9 mouse cellular contexts compared by ENCODE assay signal in genomic region chr15:79261095-79261725, GRCm38 (mm10). TPM values are rescaled to one million over a fixed set of nuclear protein-coding genes. Genes with fewer than 3 reads are reported as not detected.
DNase-seq lines count a peak whose midpoint lies in the region; ATAC-seq and TF ChIP-seq lines count a peak whose summit lies in the region.
"Had no signal": no experiment of that assay in that cellular context is flagged by ENCODE, and none has a peak within 500 bp of the region (broad histone marks: within the 10 kb centered on the region; RNA-seq: fewer than 3 reads in every experiment).

No protein-coding gene starts in this region.

- H3K36me3 ChIP-seq in heart, adult 2 months (ENCODE audit: control insufficient read depth, insufficient read depth, low read length) = no peaks in the 10 kb centered on the region
- no peaks in the 10 kb centered on the region for H3K36me3 ChIP-seq in ES-E14 (ENCODE audit: control insufficient read depth, insufficient read depth, low read length, poor library complexity, severe bottlenecking)
- H3K36me3 ChIP-seq in hindbrain, embryonic 16.5 days (ENCODE audit: control insufficient read depth, insufficient read depth, low read length) = no peaks in the 10 kb centered on the region
- no peaks in the 10 kb centered on the region for H3K36me3 ChIP-seq in liver, embryonic 16.5 days (ENCODE audit: control insufficient read depth, insufficient read depth)

- in situ Hi-C loops in ES-E14 (cut with MboI; ENCODE audit: low sequenced_read_pairs in 2 of 2, unreplicated experiment in 2 of 2) = no loop called here

- H3K4me2 ChIP-seq in hindbrain, embryonic 16.5 days (ENCODE audit: low read length) = peak overlapping the region; percentile 99
- H3K4me2 ChIP-seq in liver, embryonic 16.5 days (ENCODE audit: low read depth, low read length) = peak overlapping the region; percentile 68

- H3K27ac ChIP-seq in heart, adult 2 months = peak overlapping the region; percentile 15; the same call in 1 of the 2 replicates
- H3K27ac ChIP-seq in ES-E14 (ENCODE audit: insufficient read depth, low read depth, low read length, poor library complexity, severe bottlenecking) = no peak overlapping the region
- no peak overlapping the region for H3K27ac ChIP-seq in embryonic fibroblast, embryonic 13.5 days (ENCODE audit: insufficient read depth, low read length)
- H3K27ac ChIP-seq in hindbrain, embryonic 16.5 days (ENCODE audit: low read depth, low read length) = peak overlapping the region; percentile 51
- H3K27ac ChIP-seq in liver, embryonic 16.5 days (ENCODE audit: low read length) = no peak overlapping the region

- no peak for TF ChIP-seq POLR2A in heart, adult 2 months (IDR thresholded peaks at IDR 0.05; ENCODE audit: insufficient read depth, low read depth, low read length)
- TF ChIP-seq POLR2A in embryonic fibroblast, embryonic 13.5 days (IDR thresholded peaks at IDR 0.05; ENCODE audit: low read depth, low read length) = peak; percentile 36; the same call in 1 of the 2 replicates

- H3K27me3 ChIP-seq in heart, adult 2 months (ENCODE audit: control insufficient read depth, insufficient read depth, low read length) = peaks cover 5% of the 10 kb centered on the region; the same call in 1 of the 2 replicates
- peaks cover 26% of the 10 kb centered on the region for H3K27me3 ChIP-seq in hindbrain, embryonic 16.5 days (replicated peaks; ENCODE audit: control insufficient read depth, insufficient read depth, low read length)
- peaks cover 52% of the 10 kb centered on the region for H3K27me3 ChIP-seq in liver, embryonic 16.5 days (ENCODE audit: control insufficient read depth, insufficient read depth, low read depth, low read length)

- intact Hi-C loops in heart, adult 2 months (cut with DNase I) = no loop called here

- no peak for TF ChIP-seq EP300 in heart, adult 2 months (IDR thresholded peaks at IDR 0.05; ENCODE audit: insufficient read depth, low read depth, low read length)

- no peak for TF ChIP-seq CTCF in heart, adult 2 months (IDR thresholded peaks at IDR 0.05)
- TF ChIP-seq CTCF in embryonic fibroblast, embryonic 13.5 days (IDR thresholded peaks at IDR 0.05; ENCODE audit: borderline replicate concordance, insufficient read depth, low read length) = no peak

- peak; percentile 68 for ATAC-seq in hindbrain, embryonic 16.5 days
- ATAC-seq in liver, embryonic 16.5 days (ENCODE audit: low read depth) = peak; percentile 39; the same call in 1 of the 2 replicates

- H3K4me1 ChIP-seq in heart, adult 2 months (ENCODE audit: control insufficient read depth, insufficient read depth, low read length) = no peaks in the 10 kb centered on the region
- H3K4me1 ChIP-seq in ES-E14 (ENCODE audit: control insufficient read depth in 2 of 2, insufficient read depth in 2 of 2, low read length in 2 of 2, poor library complexity in 1 of 2) = peaks cover 2% of the 10 kb centered on the region in 2 experiments; a peak in 2 of 4 replicates
- H3K4me1 ChIP-seq in embryonic fibroblast, embryonic 13.5 days (ENCODE audit: control insufficient read depth, insufficient read depth, low read length) = no peaks in the 10 kb centered on the region
- peaks cover 10% of the 10 kb centered on the region for H3K4me1 ChIP-seq in hindbrain, embryonic 16.5 days (ENCODE audit: control insufficient read depth, insufficient read depth, low read depth, low read length)
- H3K4me1 ChIP-seq in liver, embryonic 16.5 days (ENCODE audit: control insufficient read depth, low read depth, low read length) = no peaks in the 10 kb centered on the region; the same call in 1 of the 2 replicates

- peak overlapping the region; percentile 50 for H3K9ac ChIP-seq in heart, adult 2 months (ENCODE audit: low read depth, low read length)
- peak overlapping the region; percentile 40 for H3K9ac ChIP-seq in ES-E14 (ENCODE audit: insufficient read depth, low read depth, low read length, poor library complexity, severe bottlenecking)
- H3K9ac ChIP-seq in hindbrain, embryonic 16.5 days (ENCODE audit: low read depth, low read length) = peak overlapping the region; percentile 81
- H3K9ac ChIP-seq in liver, embryonic 16.5 days (ENCODE audit: low read depth, low read length) = no peak overlapping the region; the same call in 1 of the 2 replicates

- no peaks in the 10 kb centered on the region for H3K79me2 ChIP-seq in heart, adult 2 months (replicated peaks; ENCODE audit: control insufficient read depth, insufficient read depth, low read length)

- H3K4me3 ChIP-seq in heart, adult 2 months = peak overlapping the region; percentile 55
- H3K4me3 ChIP-seq in ES-E14 (ENCODE audit: insufficient read depth in 1 of 2, low read depth in 1 of 2, low read length in 2 of 2, poor library complexity in 1 of 2, severe bottlenecking in 1 of 2) = peak overlapping the region; percentile 80 to 82
- H3K4me3 ChIP-seq in embryonic fibroblast, embryonic 13.5 days (ENCODE audit: insufficient read depth, low read length) = peak overlapping the region; percentile 51
- peak overlapping the region; percentile 71 for H3K4me3 ChIP-seq in hindbrain, embryonic 16.5 days (ENCODE audit: low read length)
- peak overlapping the region; percentile 52 for H3K4me3 ChIP-seq in liver, embryonic 16.5 days (ENCODE audit: low read depth, low read length)

- DNase-seq in heart, adult 2 months = peak; percentile 33 to 58
- DNase-seq in heart, adult 8-10 months (ENCODE audit: low spot score) = no peak
- no peak for DNase-seq in ES-E14 (ENCODE audit: low read depth, low spot score)
- DNase-seq in retina, postnatal 1 day = peak; percentile 76
- DNase-seq in natural killer cell, adult 2 months (ENCODE audit: low spot score in 2 of 2) = no peak

- WGBS in heart, adult 2 months = 1% methylated on average over 60 of the region's 62 CpGs
- 1% methylated on average over 45 of the region's 62 CpGs for WGBS in hindbrain, embryonic 16.5 days
- 3% methylated on average over 47 of the region's 62 CpGs for WGBS in liver, embryonic 16.5 days (ENCODE audit: insufficient replicate concordance)

- no peaks in the 10 kb centered on the region for H3K9me3 ChIP-seq in ES-E14 (ENCODE audit: control insufficient read depth, insufficient read depth, low read depth, low read length)
- no peaks in the 10 kb centered on the region for H3K9me3 ChIP-seq in hindbrain, embryonic 16.5 days (ENCODE audit: control insufficient read depth, low read length)
- no peaks in the 10 kb centered on the region for H3K9me3 ChIP-seq in liver, embryonic 16.5 days (replicated peaks; ENCODE audit: control insufficient read depth, low read length)

TF ChIP-seq in ES-E14, 5 proteins besides CTCF, POLR2A, EP300 and RAD21:
- TF ChIP-seq CHD2 (IDR thresholded peaks at IDR 0.05; ENCODE audit: low read depth, low read length) = no peak
- no peak for TF ChIP-seq MAFK (IDR thresholded peaks at IDR 0.05; ENCODE audit: insufficient read depth, low read depth, low read length)
- TF ChIP-seq HCFC1 (IDR thresholded peaks at IDR 0.05; ENCODE audit: borderline replicate concordance, insufficient read depth, low read length) = no peak
- no peak for TF ChIP-seq ZNF384 (IDR thresholded peaks at IDR 0.05; ENCODE audit: low read depth, low read length)
- TF ChIP-seq ZC3H11A (IDR thresholded peaks at IDR 0.05; ENCODE audit: borderline replicate concordance, low read depth, low read length) = no peak

RNA-seq across cellular contexts. Expression of gene Slc16a8, which starts 6.6 kb away (rescaled TPM):
- total RNA-seq in heart, adult 2 months (2021) = under 1 TPM; 0.16 to 0.39 TPM
- polyA plus RNA-seq in heart, adult 2 months (2012; rRNA removed) = 0.12 and 0.57 TPM in 2 replicates
- total RNA-seq in heart, adult 8-10 months (2022) = under 1 TPM; 0.46 to 0.78 (median 0.59) TPM
- total RNA-seq in ES-E14 (2012; rRNA removed) = 0.58 and 0.69 TPM in 2 replicates
- polyA plus RNA-seq in embryonic fibroblast, embryonic 13.5 days (2011; ENCODE audit: insufficient read length, low read depth, missing spikeins) = not detected in 2 replicates
- 1.4 and 2.0 TPM in 2 replicates for polyA plus RNA-seq in hindbrain, embryonic 16.5 days (2015; fragmentation: Nextera tagmentation; extraction: Ambion mirVana)
- not detected in 2 replicates for polyA plus RNA-seq in liver, embryonic 16.5 days (2015; fragmentation: Nextera tagmentation; extraction: Ambion mirVana)
- total RNA-seq: hematopoietic stem cell, adult 5-6 weeks had no signal

RNA-seq across cellular contexts. Expression of gene Baiap2l2, which starts 24.1 kb away (rescaled TPM):
- total RNA-seq in heart, adult 2 months (2021) = under 1 TPM; 0.78 to 0.84 TPM
- polyA plus RNA-seq in heart, adult 2 months (2012; rRNA removed) = 0.70 and 2.9 TPM in 2 replicates
- total RNA-seq in heart, adult 8-10 months (2022) = 1 to 10 TPM in 1 of 4 experiments, under 1 TPM in 1, not detected in 2; 0.54 to 1.3 TPM
- 0.13 and 0.58 TPM in 2 replicates for total RNA-seq in ES-E14 (2012; rRNA removed)
- polyA plus RNA-seq in embryonic fibroblast, embryonic 13.5 days (2011; ENCODE audit: insufficient read length, low read depth, missing spikeins) = 0.23 TPM in 1 of 2 replicates, not detected in the other
- 3.1 and 5.4 TPM in 2 replicates for polyA plus RNA-seq in hindbrain, embryonic 16.5 days (2015; fragmentation: Nextera tagmentation; extraction: Ambion mirVana)
- 1.7 and 2.6 TPM in 2 replicates for polyA plus RNA-seq in liver, embryonic 16.5 days (2015; fragmentation: Nextera tagmentation; extraction: Ambion mirVana)

RNA-seq across cellular contexts. Expression of gene Gm49486, which starts 32.0 kb away (rescaled TPM):
- total RNA-seq in heart, adult 2 months (2021) = 1 to 10 TPM in 1 of 2 experiments, under 1 TPM in 1; 0.61 to 1.4 TPM
- polyA plus RNA-seq in heart, adult 2 months (2012; rRNA removed) = 0.39 and 0.59 TPM in 2 replicates
- 1 to 10 TPM in 3 of 4 experiments, under 1 TPM in 1; 0.63 to 1.5 (median 1.1) TPM for total RNA-seq in heart, adult 8-10 months (2022)
- total RNA-seq in ES-E14 (2012; rRNA removed) = 0.16 and 0.36 TPM in 2 replicates
- 0.72 and 0.77 TPM in 2 replicates for polyA plus RNA-seq in embryonic fibroblast, embryonic 13.5 days (2011; ENCODE audit: insufficient read length, low read depth, missing spikeins)
- polyA plus RNA-seq in hindbrain, embryonic 16.5 days (2015; fragmentation: Nextera tagmentation; extraction: Ambion mirVana) = 0.87 and 1.1 TPM in 2 replicates
- 0.04 and 0.07 TPM in 2 replicates for polyA plus RNA-seq in liver, embryonic 16.5 days (2015; fragmentation: Nextera tagmentation; extraction: Ambion mirVana)
- total RNA-seq: hematopoietic stem cell, adult 5-6 weeks had no signal

RNA-seq across cellular contexts. Expression of gene Pick1, which starts 32.2 kb away (rescaled TPM):
- 10 to 100 TPM; 21.3 to 24.0 TPM for total RNA-seq in heart, adult 2 months (2021)
- polyA plus RNA-seq in heart, adult 2 months (2012; rRNA removed) = 27.7 and 35.5 TPM in 2 replicates
- 10 to 100 TPM; 23.5 to 29.8 (median 27.3) TPM for total RNA-seq in heart, adult 8-10 months (2022)
- 61.0 and 85.9 TPM in 2 replicates for total RNA-seq in ES-E14 (2012; rRNA removed)
- polyA plus RNA-seq in embryonic fibroblast, embryonic 13.5 days (2011; ENCODE audit: insufficient read length, low read depth, missing spikeins) = 11.7 and 15.2 TPM in 2 replicates
- 99.1 and 100.0 TPM in 2 replicates for polyA plus RNA-seq in hindbrain, embryonic 16.5 days (2015; fragmentation: Nextera tagmentation; extraction: Ambion mirVana)
- polyA plus RNA-seq in liver, embryonic 16.5 days (2015; fragmentation: Nextera tagmentation; extraction: Ambion mirVana) = 13.1 and 13.3 TPM in 2 replicates

Comparison
In these comparisons a context has a peak if more than half of its experiments do, and no peak if none do; other contexts are left out.
1. DNase-seq: peak in heart, adult 2 months (2 of 2) and retina, postnatal 1 day (single experiment); none in heart, adult 8-10 months (single experiment), ES-E14 (single experiment) and natural killer cell, adult 2 months (0 of 2).
2. H3K27ac ChIP-seq: peak in heart, adult 2 months (single experiment) and hindbrain, embryonic 16.5 days (single experiment); none in ES-E14 (single experiment), embryonic fibroblast, embryonic 13.5 days (single experiment) and liver, embryonic 16.5 days (single experiment).
3. Peak in every context shown above with its lines, with median percentiles within 50 percentile points of each other: H3K4me3 ChIP-seq.